Mouse (Mus musculus) left cerebral cortex, postnatal 4 days (tissue): ENCODE measurements around the gene Syt9. TPM values are rescaled to one million over a fixed set of nuclear protein-coding genes. Genes with fewer than 3 reads are reported as not detected.

Source experiments
- total RNA-seq, 2 experiments: library from RNA; stranded (reverse); gene quantifications; 2 replicates each; pipeline ENCODE4 v1.2.3; 2021

Gene Syt9
- total RNA-seq, 2 experiments from 2014 or later: 19.1 to 20.6 TPM

Other genes starting within 250 kb of the Syt9 start
- gene Olfr715, start 239.6 kb upstream of the Syt9 start, total RNA-seq: under 1 TPM in 1 of 2 experiments, not detected in 1; 0.08 TPM
- not detected for gene Olfr716, start 232.4 kb upstream of the Syt9 start, total RNA-seq
- not detected for gene Nlrp14, start 203.7 kb upstream of the Syt9 start, total RNA-seq
- not detected for gene Rbmxl2, start 161.3 kb upstream of the Syt9 start, total RNA-seq
- 1 to 10 TPM; 4.6 to 5.6 TPM for gene Olfml1, start 196.7 kb downstream of the Syt9 start, total RNA-seq
- gene Ppfibp2, start 224.5 kb downstream of the Syt9 start, total RNA-seq: 1 to 10 TPM; 2.6 to 2.9 TPM